Mouse (Mus musculus): ENCODE data around the gene Scrg1.

- TF ChIP-seq EP300 (IDR thresholded peaks at IDR 0.05; ENCODE audit: low read length) (no peak), CTCF (conservative IDR thresholded peaks at IDR 0.05 in 1 of 2, IDR thresholded peaks at IDR 0.05 in 1 of 2; ENCODE audit: low read depth in 2 of 2, low read length in 2 of 2) (no peak), POLR2A (IDR thresholded peaks at IDR 0.05; ENCODE audit: low read depth, low read length) (no peak), MAFK (IDR thresholded peaks at IDR 0.05; ENCODE audit: insufficient replicate concordance, low read length) (no peak), CHD1 (IDR thresholded peaks at IDR 0.05; ENCODE audit: low read depth, low read length) (no peak), NRF1 (IDR thresholded peaks at IDR 0.05; ENCODE audit: low read depth, low read length) (no peak), GABPA (IDR thresholded peaks at IDR 0.05; ENCODE audit: insufficient replicate concordance, low read depth, low read length) (no peak)
Measured at GRCm38 (mm10) chr8:57480606-57481005, 24.9 kb downstream of the Scrg1 start.
